Mouse (Mus musculus): ENCODE measurements at regions not wholly inside any gene's neighbourhood (a gene's known extent, or its start where the extent isn't known, plus 50 kb on each side); places are given as distances from the start of the nearest gene placed in this dataset.

DNA sequence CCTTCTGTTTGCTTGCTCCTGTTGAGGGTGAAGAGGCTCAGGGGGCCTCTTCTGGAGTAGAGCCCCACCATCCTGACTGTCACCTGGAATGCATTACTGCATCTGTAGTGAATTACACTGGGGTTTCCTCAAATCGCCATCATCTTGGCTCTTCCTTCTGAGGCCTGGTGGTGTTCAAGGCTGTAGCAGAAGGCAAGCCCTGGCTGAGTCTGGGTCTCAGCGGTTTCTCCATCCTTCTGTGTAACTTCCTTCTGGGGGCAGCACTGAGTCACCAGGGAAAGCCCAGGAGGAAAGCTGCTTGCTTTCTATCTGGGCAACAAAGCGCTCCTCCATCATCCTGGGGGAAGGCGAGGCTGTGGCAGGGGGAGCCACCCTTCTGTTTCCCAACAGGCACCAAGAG, 82.2 kb downstream of the Syf2 start:
- Histone ChIP-seq H3K9ac (replicated peaks) (no peak overlapping the region), H3K4me2 (no peak overlapping the region), H3K36me3 (no peaks in the 10 kb centered on the region), H3K9me3 (no peaks in the 10 kb centered on the region), H3K4me3 (replicated peaks) (no peak overlapping the region), H3K27ac (no peak overlapping the region), H3K4me1 (replicated peaks) (peaks cover 24% of the 10 kb centered on the region), H3K27me3 (no peaks in the 10 kb centered on the region)
- WGBS, result 61% methylated on average over 4 of the region's 4 CpGs
- ATAC-seq (ENCODE audit: insufficient number of reproducible peaks, insufficient read depth, low FRiP score, low TSS enrichment, low read depth), result no peak

- no peaks in the 10 kb centered on the region for H3K36me3 ChIP-seq
- no peak overlapping the region for H3K4me3 ChIP-seq (replicated peaks)
- 72% methylated on average over 2 of the region's 2 CpGs for WGBS
- peaks cover 15% of the 10 kb centered on the region for H3K4me1 ChIP-seq (replicated peaks)
- no peak overlapping the region for H3K4me2 ChIP-seq
- no peaks in the 10 kb centered on the region for H3K27me3 ChIP-seq
- ATAC-seq (ENCODE audit: insufficient number of reproducible peaks, insufficient read depth, low FRiP score, low TSS enrichment, low read depth), result no peak
- no peak overlapping the region for H3K27ac ChIP-seq
- H3K9ac ChIP-seq (replicated peaks), result no peak overlapping the region
- H3K9me3 ChIP-seq, result no peaks in the 10 kb centered on the region
Measured at GRCm38 (mm10) chr4:135013932-135014331, 83.2 kb downstream of the Syf2 start.

DNA sequence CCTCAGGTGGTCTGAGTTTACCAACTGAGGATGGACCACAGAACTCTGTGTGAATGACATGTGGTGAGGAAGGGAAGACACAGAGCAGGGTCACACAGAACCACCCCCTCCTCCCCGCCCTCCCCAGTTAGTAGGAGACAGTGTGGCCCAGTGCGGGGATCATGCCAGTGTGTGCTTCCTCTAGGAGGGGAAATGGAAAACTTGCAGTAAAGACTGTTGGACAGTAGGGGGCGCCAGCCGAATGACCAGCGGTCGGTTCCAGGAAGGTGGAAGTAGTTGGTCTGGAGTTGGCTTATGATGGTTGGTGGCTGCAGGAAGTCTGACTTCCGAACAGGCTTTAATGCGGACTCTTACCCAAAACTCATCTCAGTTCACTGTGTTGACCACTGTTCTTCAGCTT, 87.3 kb downstream of the Syf2 start:
- H3K36me3 ChIP-seq, result no peaks in the 10 kb centered on the region
- no peak overlapping the region for H3K4me2 ChIP-seq
- ATAC-seq (ENCODE audit: insufficient number of reproducible peaks, insufficient read depth, low FRiP score, low TSS enrichment, low read depth), result peak; percentile 63; the same call in 1 of the 2 replicates
- no peak overlapping the region for H3K27ac ChIP-seq
- H3K27me3 ChIP-seq, result 0 out of 2 replicates have a peak, but pooled peaks cover 3% of the 10 kb centered on the region
- no peak overlapping the region for H3K4me3 ChIP-seq (replicated peaks)
- H3K4me1 ChIP-seq (replicated peaks), result peaks cover 12% of the 10 kb centered on the region; the same call in 1 of the 2 replicates
- 22% methylated on average over 8 of the region's 8 CpGs for WGBS
- peaks cover under 1% of the 10 kb centered on the region; the same call in 1 of the 2 replicates for H3K9me3 ChIP-seq
- H3K9ac ChIP-seq (replicated peaks), result no peak overlapping the region

- Histone ChIP-seq H3K9me3 (peaks cover 5% of the 10 kb centered on the region; the same call in 1 of the 2 replicates), H3K27ac (no peak overlapping the region), H3K36me3 (no peaks in the 10 kb centered on the region), H3K9ac (replicated peaks) (no peak overlapping the region), H3K4me1 (replicated peaks) (peaks cover 12% of the 10 kb centered on the region; the same call in 1 of the 2 replicates), H3K4me2 (no peak overlapping the region), H3K27me3 (0 out of 2 replicates have a peak, but pooled peaks cover 3% of the 10 kb centered on the region), H3K4me3 (replicated peaks) (no peak overlapping the region)
- no peak for ATAC-seq (ENCODE audit: insufficient number of reproducible peaks, insufficient read depth, low FRiP score, low TSS enrichment, low read depth)
- 67% methylated on average over 2 of the region's 2 CpGs for WGBS
Measured at GRCm38 (mm10) chr4:135019120-135019519, 88.4 kb downstream of the Syf2 start.

DNA sequence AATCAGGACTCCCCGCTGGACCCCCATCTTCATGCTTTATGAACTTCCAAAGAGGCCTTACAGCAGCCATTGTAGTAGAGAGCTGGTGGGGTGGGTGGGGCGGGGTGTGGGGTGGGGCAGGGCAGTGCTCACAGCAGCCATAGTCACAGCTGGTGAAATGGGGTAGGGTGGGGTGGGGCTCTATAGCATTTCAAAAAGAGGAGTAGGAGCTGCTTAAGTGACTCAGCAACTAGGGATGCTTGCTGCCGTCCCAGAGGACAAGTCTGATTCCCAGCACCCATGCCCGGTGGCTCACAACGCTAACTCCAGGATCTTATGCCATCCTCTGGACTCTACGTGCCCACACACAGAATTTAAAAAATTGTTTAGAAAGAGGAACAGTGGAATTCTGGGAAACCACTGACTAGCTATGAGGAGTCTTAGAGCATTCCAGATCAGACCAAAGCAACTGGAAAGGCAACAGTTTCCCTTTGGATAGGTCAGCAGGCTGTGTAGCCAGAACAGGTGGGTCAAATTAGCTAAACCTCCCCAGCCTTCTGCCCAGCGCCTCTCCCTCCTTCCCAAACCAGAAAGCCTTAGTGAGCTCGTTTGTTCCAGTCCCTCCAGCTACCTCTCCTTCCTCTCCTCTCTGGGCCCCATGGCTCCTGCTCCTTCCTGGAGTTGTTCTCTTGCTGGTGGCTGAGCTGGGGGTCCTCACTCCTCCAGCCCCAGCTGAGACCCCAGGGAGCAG, 89.7 kb downstream of the Syf2 start:
- H3K36me3 ChIP-seq, result no peaks in the 10 kb centered on the region
- peak overlapping the region; percentile 62; the same call in 1 of the 2 replicates for H3K27ac ChIP-seq
- WGBS, result 71% methylated on average over 8 of the region's 8 CpGs
- H3K27me3 ChIP-seq, result peaks cover 3% of the 10 kb centered on the region; the same call in 1 of the 2 replicates
- no peak overlapping the region for H3K9ac ChIP-seq (replicated peaks)
- no peak overlapping the region for H3K4me3 ChIP-seq (replicated peaks)
- no peak for ATAC-seq (ENCODE audit: insufficient number of reproducible peaks, insufficient read depth, low FRiP score, low TSS enrichment, low read depth)
- H3K4me1 ChIP-seq (replicated peaks), result peaks cover 19% of the 10 kb centered on the region
- H3K4me2 ChIP-seq, result no peak overlapping the region
- peaks cover 5% of the 10 kb centered on the region; the same call in 1 of the 2 replicates for H3K9me3 ChIP-seq

DNA sequence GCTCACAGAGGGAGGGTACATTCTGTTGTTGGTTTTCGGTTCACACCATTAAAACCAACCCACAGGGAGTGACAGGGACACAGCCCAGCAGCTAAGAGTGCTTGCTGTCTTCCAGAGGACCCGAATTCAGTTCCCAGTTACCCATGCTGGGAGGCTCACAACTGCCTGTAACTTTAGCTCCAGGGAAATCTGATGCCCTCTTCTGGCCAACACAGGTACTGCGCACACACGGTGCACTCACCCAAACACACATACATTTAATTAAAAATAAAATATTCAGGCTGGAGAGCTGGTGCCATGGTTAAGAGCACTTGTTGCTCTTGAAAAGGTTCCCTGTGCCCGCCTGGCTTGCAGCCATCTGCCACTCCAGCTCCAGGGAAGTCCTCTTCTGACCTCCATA, 92.5 kb downstream of the Syf2 start:
- H3K27ac ChIP-seq, result no peak overlapping the region
- H3K36me3 ChIP-seq, result no peaks in the 10 kb centered on the region
- no peak overlapping the region for H3K4me3 ChIP-seq (replicated peaks)
- H3K9me3 ChIP-seq, result peaks cover 5% of the 10 kb centered on the region; the same call in 1 of the 2 replicates
- H3K27me3 ChIP-seq, result peaks cover 23% of the 10 kb centered on the region
- no peak overlapping the region for H3K4me2 ChIP-seq
- no peak overlapping the region for H3K9ac ChIP-seq (replicated peaks)
- whole genome bisulfite sequencing, result 97% methylated on average over 5 of the region's 5 CpGs
- ATAC-seq (ENCODE audit: insufficient number of reproducible peaks, insufficient read depth, low FRiP score, low TSS enrichment, low read depth), result no peak
- H3K4me1 ChIP-seq (replicated peaks), result peaks cover 42% of the 10 kb centered on the region

- Histone ChIP-seq H3K4me3 (replicated peaks) (no peak overlapping the region), H3K9me3 (peaks cover 5% of the 10 kb centered on the region; the same call in 1 of the 2 replicates), H3K36me3 (no peaks in the 10 kb centered on the region), H3K27ac (no peak overlapping the region), H3K27me3 (peaks cover 37% of the 10 kb centered on the region), H3K4me2 (peak overlapping the region; percentile 40), H3K9ac (replicated peaks) (no peak overlapping the region), H3K4me1 (replicated peaks) (peaks cover 32% of the 10 kb centered on the region)
- 37% methylated on average over 18 of the region's 18 CpGs for WGBS
- ATAC-seq (ENCODE audit: insufficient number of reproducible peaks, insufficient read depth, low FRiP score, low TSS enrichment, low read depth), result no peak
Measured at GRCm38 (mm10) chr4:135025802-135026201, 94.7 kb upstream of the Runx3 start.

- Histone ChIP-seq H3K9ac (replicated peaks) (no peak overlapping the region), H3K9me3 (peaks cover 5% of the 10 kb centered on the region; the same call in 1 of the 2 replicates), H3K4me2 (no peak overlapping the region), H3K4me1 (replicated peaks) (peaks cover 30% of the 10 kb centered on the region), H3K4me3 (replicated peaks) (no peak overlapping the region), H3K27ac (no peak overlapping the region), H3K36me3 (no peaks in the 10 kb centered on the region), H3K27me3 (peaks cover 37% of the 10 kb centered on the region)
- no peak for ATAC-seq (ENCODE audit: insufficient number of reproducible peaks, insufficient read depth, low FRiP score, low TSS enrichment, low read depth)
- WGBS, result 59% methylated on average over 8 of the region's 8 CpGs
Measured at GRCm38 (mm10) chr4:135027136-135027535, 93.3 kb upstream of the Runx3 start.

DNA sequence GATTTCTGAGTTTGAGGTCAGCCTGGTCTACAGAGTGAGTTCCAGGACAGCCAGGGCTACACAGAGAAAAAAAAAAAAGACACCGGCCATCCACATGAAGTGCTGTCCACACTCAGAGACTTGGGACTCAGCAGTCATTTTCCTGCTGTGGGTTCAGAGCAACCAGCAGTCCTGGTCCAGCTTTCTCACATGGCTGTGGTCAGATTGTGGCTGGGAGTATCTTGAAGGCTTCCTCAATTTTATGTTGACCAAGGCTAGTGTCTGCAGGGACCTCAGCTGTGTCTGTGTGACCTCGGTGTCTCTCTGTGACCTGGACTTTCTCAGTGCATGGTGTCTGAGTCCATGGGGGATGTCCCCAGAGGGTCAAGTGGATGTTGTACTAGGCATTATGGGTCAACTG, 90.7 kb upstream of the Runx3 start:
- Histone ChIP-seq H3K9me3 (no peaks in the 10 kb centered on the region), H3K27ac (no peak overlapping the region), H3K36me3 (no peaks in the 10 kb centered on the region), H3K4me1 (replicated peaks) (peaks cover 32% of the 10 kb centered on the region), H3K27me3 (peaks cover 47% of the 10 kb centered on the region), H3K4me3 (replicated peaks) (no peak overlapping the region), H3K4me2 (no peak overlapping the region), H3K9ac (replicated peaks) (no peak overlapping the region)
- no peak for ATAC-seq (ENCODE audit: insufficient number of reproducible peaks, insufficient read depth, low FRiP score, low TSS enrichment, low read depth)
- WGBS, result 95% methylated on average over 2 of the region's 2 CpGs

DNA sequence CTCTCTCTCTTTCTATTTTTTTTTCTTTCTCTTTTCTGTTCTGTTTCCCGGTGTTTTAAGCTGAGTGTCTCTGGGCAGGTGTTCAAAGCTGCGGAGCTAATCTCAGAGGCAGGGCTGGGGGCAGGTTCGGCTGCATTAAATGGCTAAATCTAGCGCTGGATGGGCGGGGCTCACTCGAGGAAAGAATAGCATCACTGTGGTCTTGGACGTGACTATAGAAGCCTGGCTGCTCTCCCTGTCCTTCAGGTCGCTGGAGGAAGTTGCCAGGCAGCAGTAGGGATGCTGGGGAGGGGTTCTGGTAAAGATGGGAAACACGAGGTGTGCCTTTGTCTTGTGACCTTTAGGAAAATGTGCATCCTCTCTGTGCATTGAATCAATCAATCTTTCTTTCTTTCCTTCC, 88.0 kb upstream of the Runx3 start:
- no peak for ATAC-seq (ENCODE audit: insufficient number of reproducible peaks, insufficient read depth, low FRiP score, low TSS enrichment, low read depth)
- no peak overlapping the region for H3K9ac ChIP-seq (replicated peaks)
- no peaks in the 10 kb centered on the region for H3K9me3 ChIP-seq
- H3K27me3 ChIP-seq, result peaks cover 34% of the 10 kb centered on the region
- no peak overlapping the region for H3K4me3 ChIP-seq (replicated peaks)
- 0 out of 2 replicates have a peak, but pooled peaks cover 6% of the 10 kb centered on the region for H3K4me1 ChIP-seq (replicated peaks)
- H3K36me3 ChIP-seq, result no peaks in the 10 kb centered on the region
- H3K4me2 ChIP-seq, result no peak overlapping the region
- 33% methylated on average over 9 of the region's 9 CpGs for WGBS
- no peak overlapping the region for H3K27ac ChIP-seq

- WGBS, result 67% methylated on average over 8 of the region's 8 CpGs
- ATAC-seq (ENCODE audit: insufficient number of reproducible peaks, insufficient read depth, low FRiP score, low TSS enrichment, low read depth), result no peak
- Histone ChIP-seq H3K27ac (no peak overlapping the region), H3K9me3 (no peaks in the 10 kb centered on the region), H3K4me3 (replicated peaks) (no peak overlapping the region), H3K27me3 (peaks cover 27% of the 10 kb centered on the region), H3K9ac (replicated peaks) (no peak overlapping the region), H3K4me1 (replicated peaks) (peaks cover 7% of the 10 kb centered on the region; the same call in 1 of the 2 replicates), H3K36me3 (no peaks in the 10 kb centered on the region), H3K4me2 (no peak overlapping the region)
Measured at GRCm38 (mm10) chr4:135033302-135033701, 87.2 kb upstream of the Runx3 start.
